Mouse (Mus musculus): ENCODE data around the gene Nktr.

DNA sequence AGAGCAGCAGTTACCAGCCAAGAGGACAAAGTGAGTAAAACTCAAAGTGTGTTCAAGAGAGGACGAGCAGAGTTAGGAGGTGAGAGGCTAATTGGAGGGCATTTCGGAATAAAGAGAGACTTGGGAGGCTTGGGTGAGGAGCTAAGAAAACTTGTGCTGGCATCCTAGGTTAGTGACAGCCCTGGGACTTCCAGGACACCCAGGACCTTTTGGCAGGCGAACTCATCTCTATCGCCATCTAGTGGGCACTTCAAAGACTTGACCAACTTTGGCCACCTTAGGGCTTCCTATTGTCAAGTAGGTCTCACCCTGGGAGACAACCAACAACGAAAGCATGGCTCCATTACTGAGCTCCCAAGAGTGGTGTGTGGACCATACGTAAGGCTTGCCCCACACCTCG is 47.7 kb upstream of the Nktr start:
- TF ChIP-seq CTCF (IDR thresholded peaks at IDR 0.05) (peak; percentile 82), EP300 (IDR thresholded peaks at IDR 0.05) (no peak)
